Mouse (Mus musculus): ENCODE data around the gene Grb10.

- TF ChIP-seq TAL1 (IDR thresholded peaks at IDR 0.05; ENCODE audit: low read length) (no peak), GATA1 (IDR thresholded peaks at IDR 0.05; ENCODE audit: low read length) (no peak)
Measured at GRCm38 (mm10) chr11:12034371-12034770, 4.1 kb downstream of the Grb10 start.
